In genomic region chr2:168526547-168527429, GRCm38 (mm10) we compare ENCODE assay signal across 19 mouse cellular contexts.
DNase-seq lines count a peak whose midpoint lies in the region; ATAC-seq lines count a peak whose summit lies in the region.
"Had no signal": no experiment of that assay in that cellular context is flagged by ENCODE, and none has a peak within 500 bp of the region (broad histone marks: within the 10 kb centered on the region; RNA-seq: fewer than 3 reads in every experiment).

No protein-coding gene starts in this region.

- 85% methylated on average over 18 of the region's 18 CpGs for WGBS in heart, embryonic 10.5 days
- WGBS in limb, embryonic 11.5 days: 66% methylated on average over 18 of the region's 18 CpGs
- WGBS in hindbrain, embryonic 16.5 days: 81% methylated on average over 18 of the region's 18 CpGs

- peaks cover 30% of the 10 kb centered on the region for H3K4me1 ChIP-seq in heart, embryonic 10.5 days
- H3K4me1 ChIP-seq in limb, embryonic 11.5 days (ENCODE audit: control insufficient read depth, insufficient read depth, low read length): peaks cover 36% of the 10 kb centered on the region
- H3K4me1 ChIP-seq in hindbrain, embryonic 16.5 days (ENCODE audit: control insufficient read depth, insufficient read depth, low read depth, low read length): peaks cover 11% of the 10 kb centered on the region

- H3K4me2 ChIP-seq in limb, embryonic 11.5 days (ENCODE audit: low read depth, severe bottlenecking): no peak overlapping the region
- no peak overlapping the region for H3K4me2 ChIP-seq in hindbrain, embryonic 16.5 days (ENCODE audit: low read length)

- no peak overlapping the region for H3K27ac ChIP-seq in heart, embryonic 10.5 days
- H3K27ac ChIP-seq in limb, embryonic 11.5 days (replicated peaks; ENCODE audit: low read depth, low read length): peak overlapping the region; percentile 48; the same call in 1 of the 2 replicates
- H3K27ac ChIP-seq in hindbrain, embryonic 16.5 days (ENCODE audit: low read depth, low read length): no peak overlapping the region
- H3K27ac ChIP-seq: midbrain, embryonic 15.5 days; neural tube, embryonic 12.5 days had no signal

- no peaks in the 10 kb centered on the region for H3K9me3 ChIP-seq in heart, embryonic 10.5 days
- peaks cover 3% of the 10 kb centered on the region; the same call in 1 of the 2 replicates for H3K9me3 ChIP-seq in limb, embryonic 11.5 days (ENCODE audit: control insufficient read depth, low read length)
- 0 out of 2 replicates have a peak, but pooled peaks cover 2% of the 10 kb centered on the region for H3K9me3 ChIP-seq in hindbrain, embryonic 16.5 days (ENCODE audit: control insufficient read depth, low read length)
- H3K9me3 ChIP-seq: midbrain, embryonic 15.5 days; neural tube, embryonic 12.5 days had no signal

- H3K27me3 ChIP-seq in heart, embryonic 10.5 days (ENCODE audit: insufficient read depth, poor library complexity, severe bottlenecking): peaks cover 70% of the 10 kb centered on the region
- no peaks in the 10 kb centered on the region for H3K27me3 ChIP-seq in limb, embryonic 11.5 days (ENCODE audit: control insufficient read depth, insufficient read depth, low read length)
- 0 out of 2 replicates have a peak, but pooled peaks cover 2% of the 10 kb centered on the region for H3K27me3 ChIP-seq in hindbrain, embryonic 16.5 days (replicated peaks; ENCODE audit: control insufficient read depth, insufficient read depth, low read length)

- peak; percentile 92 for DNase-seq in heart, adult 11 months
- DNase-seq in heart, embryonic 10.5 days (ENCODE audit: low spot score): no peak
- DNase-seq in ES-CJ7 (ENCODE audit: low read depth, low spot score): peak; percentile 44
- DNase-seq in limb, embryonic 11.5 days (ENCODE audit: low spot score): no peak
- no peak for DNase-seq in heart, adult 8-10 months (ENCODE audit: low spot score)
- no peak for DNase-seq in frontal cortex, postnatal 36 days (ENCODE audit: low spot score in 2 of 2)
- DNase-seq: cerebellum, adult 11 months; cerebellum, adult 9-11 months; heart, postnatal 14 days; kidney, adult 9 months; kidney, postnatal 25 days; layer of hippocampus, postnatal 36 days; lung, postnatal 4 days; right cerebral cortex, adult 18-20 months; right cerebral cortex, postnatal 4 days had no signal

- H3K9ac ChIP-seq in limb, embryonic 11.5 days (ENCODE audit: low read length): no peak overlapping the region
- no peak overlapping the region for H3K9ac ChIP-seq in hindbrain, embryonic 16.5 days (ENCODE audit: low read depth, low read length)
- H3K9ac ChIP-seq: midbrain, embryonic 15.5 days had no signal

- ATAC-seq in limb, embryonic 11.5 days (ENCODE audit: insufficient number of reproducible peaks, low FRiP score, low TSS enrichment, low read depth): no peak
- ATAC-seq in hindbrain, embryonic 16.5 days: no peak
- ATAC-seq: midbrain, embryonic 15.5 days had no signal

- H3K36me3 ChIP-seq in heart, embryonic 10.5 days: no peaks in the 10 kb centered on the region; the same call in 1 of the 2 replicates
- no peaks in the 10 kb centered on the region for H3K36me3 ChIP-seq in limb, embryonic 11.5 days (ENCODE audit: control insufficient read depth, insufficient read depth, low read length)
- no peaks in the 10 kb centered on the region for H3K36me3 ChIP-seq in hindbrain, embryonic 16.5 days (ENCODE audit: control insufficient read depth, insufficient read depth, low read length)
- H3K36me3 ChIP-seq: midbrain, embryonic 15.5 days; neural tube, embryonic 12.5 days had no signal

- H3K4me3 ChIP-seq in heart, embryonic 10.5 days: no peak overlapping the region
- H3K4me3 ChIP-seq in limb, embryonic 11.5 days (ENCODE audit: low read depth, low read length): no peak overlapping the region
- H3K4me3 ChIP-seq in hindbrain, embryonic 16.5 days (ENCODE audit: low read length): no peak overlapping the region
- H3K4me3 ChIP-seq: heart, embryonic 13.5 days; midbrain, embryonic 15.5 days; neural tube, embryonic 12.5 days had no signal

Comparison
In these comparisons a context has a peak if more than half of its experiments do, and no peak if none do; other contexts are left out.
1. DNase-seq: peak in heart, adult 11 months (single experiment) and ES-CJ7 (single experiment); none in heart, embryonic 10.5 days (single experiment), limb, embryonic 11.5 days (single experiment), heart, adult 8-10 months (single experiment) and frontal cortex, postnatal 36 days (0 of 2).